Mouse (Mus musculus) G1E (cell line): ENCODE data around the gene Gm13304. TPM values are rescaled to one million over a fixed set of nuclear protein-coding genes. Genes with fewer than 3 reads are reported as not detected.
"Not testable (repeated sequence)": the region's sequence is repeated elsewhere in the genome, so short reads cannot be mapped to it uniquely, and the experiment has no call there.

Experiments used
- ATAC-seq: 2 replicates; pipeline ENCODE4 v1.8.0; 2016; ENCODE audit warnings: mild to moderate bottlenecking; ENCODE audit not compliant: insufficient number of reproducible peaks, poor library complexity, low FRiP score, severe bottlenecking; ENCODE audit errors: extremely low read depth
- DNase-seq: peaks from one replicate; pipeline ENCODE4 v3.0.0; 2012; ENCODE audit warnings: low spot score
- H3K27me3 ChIP-seq: 2 replicates; pipeline ENCODE4 v1.6.1; 2012; ENCODE audit warnings: mild to moderate bottlenecking, low read length, inconsistent platforms; ENCODE audit not compliant: insufficient read depth
- H3K36me3 ChIP-seq: replicated peaks from 2 replicates; pipeline ENCODE3; 2012; ENCODE audit warnings: mild to moderate bottlenecking, inconsistent platforms
- H3K4me1 ChIP-seq: 2 replicates; pipeline ENCODE4 v1.6.1; 2012; ENCODE audit warnings: low read depth, low read length, inconsistent platforms, mixed read lengths; ENCODE audit not compliant: insufficient read depth
- H3K4me3 ChIP-seq: 2 replicates; pipeline ENCODE4 v1.5.1; 2012; ENCODE audit warnings: low read depth, mild to moderate bottlenecking, inconsistent platforms, low read length, moderate library complexity, mixed read lengths
- H3K9me3 ChIP-seq: replicated peaks from 2 replicates; pipeline ENCODE4 v1.6.1; 2012; ENCODE audit warnings: inconsistent platforms
- polyA plus RNA-seq: library from polyadenylated mRNA; stranded (reverse); fragments of >175 nt; gene quantifications from 2 replicates; pipeline ENCODE4 v1.2.3, GENCODE M21; 2012
- total RNA-seq, 2 experiments: library from RNA; stranded (forward) in 1 of 2; stranded (reverse) in 1 of 2; fragments of 200-1000 nt in 1 of 2; fragments of >200 nt in 1 of 2; fragmentation: Nextera tagmentation in 1 of 2; gene quantifications; 2 replicates each; pipeline ENCODE4 v1.2.3; 2014 to 2017

Gene Gm13304
- not detected in 2 replicates for total RNA-seq (2014; fragmentation: Nextera tagmentation)
- 0.16 TPM in 1 of 2 replicates, not detected in the other for total RNA-seq (2017)
- polyA plus RNA-seq = not detected in 2 replicates

- DNase-seq, H3K9me3 ChIP-seq, H3K27me3 ChIP-seq, H3K4me3 ChIP-seq, H3K4me1 ChIP-seq, H3K36me3 ChIP-seq, ATAC-seq: not testable (repeated sequence)
Observed at GRCm38 (mm10) chr4:42114517-42114916, at the start of gene Gm13304. Gm13304 (plus strand) TSS chr4:42114817.

- not testable (repeated sequence) for H3K36me3 ChIP-seq, ATAC-seq, H3K9me3 ChIP-seq, H3K4me3 ChIP-seq, DNase-seq, H3K27me3 ChIP-seq, H3K4me1 ChIP-seq
Observed at GRCm38 (mm10) chr4:42090907-42091306, 23.7 kb upstream of the Gm13304 start, which contains the start of gene Gm3893. Gm3893 (plus strand) TSS chr4:42091207.

GRCm38 (mm10) chr4:42153136-42153535 is 38.5 kb downstream of the Gm13304 start, which contains the start of gene Gm13306:
Gm13306 (plus strand) TSS chr4:42153436.
- not testable (repeated sequence) for ATAC-seq

More at GRCm38 (mm10) chr4:42153136-42153535, 38.5 kb downstream of the Gm13304 start, which contains the start of gene Gm13306:
- H3K4me3 ChIP-seq, H3K4me1 ChIP-seq, DNase-seq, H3K36me3 ChIP-seq, H3K27me3 ChIP-seq, H3K9me3 ChIP-seq: not testable (repeated sequence)

Other genes starting within 250 kb of the Gm13304 start
- gene Gm21541, start 211.2 kb upstream of the Gm13304 start, total RNA-seq (2014; fragmentation: Nextera tagmentation) = not detected in 2 replicates
- gene Gm21541, start 211.2 kb upstream of the Gm13304 start, total RNA-seq (2017) = not detected in 2 replicates
- not detected in 2 replicates for gene Gm21541, start 211.2 kb upstream of the Gm13304 start, polyA plus RNA-seq
- gene Gm20878, start 173.2 kb upstream of the Gm13304 start, total RNA-seq (2014; fragmentation: Nextera tagmentation) = 0.98 TPM in 1 of 2 replicates, not detected in the other
- 0.44 TPM in 1 of 2 replicates, not detected in the other for gene Gm20878, start 173.2 kb upstream of the Gm13304 start, total RNA-seq (2017)
- 0.43 TPM in 1 of 2 replicates, not detected in the other for gene Gm20878, start 173.2 kb upstream of the Gm13304 start, polyA plus RNA-seq
- gene Fam205a4, start 148.8 kb upstream of the Gm13304 start, total RNA-seq (2014; fragmentation: Nextera tagmentation) = not detected in 2 replicates
- gene Fam205a4, start 148.8 kb upstream of the Gm13304 start, total RNA-seq (2017) = not detected in 2 replicates
- not detected in 2 replicates for gene Fam205a4, start 148.8 kb upstream of the Gm13304 start, polyA plus RNA-seq
- not detected in 2 replicates for gene Gm21093, start 80.1 kb upstream of the Gm13304 start, total RNA-seq (2014; fragmentation: Nextera tagmentation)
- gene Gm21093, start 80.1 kb upstream of the Gm13304 start, total RNA-seq (2017) = not detected in 2 replicates
- 0.04 TPM in 1 of 2 replicates, not detected in the other for gene Gm21093, start 80.1 kb upstream of the Gm13304 start, polyA plus RNA-seq
- not detected in 2 replicates for gene Gm3893, start 23.6 kb upstream of the Gm13304 start, total RNA-seq (2014; fragmentation: Nextera tagmentation)
- gene Gm3893, start 23.6 kb upstream of the Gm13304 start, total RNA-seq (2017) = not detected in 2 replicates
- gene Gm3893, start 23.6 kb upstream of the Gm13304 start, polyA plus RNA-seq = not detected in 2 replicates
- not detected in 2 replicates for gene Gm13306, start 38.6 kb downstream of the Gm13304 start, total RNA-seq (2014; fragmentation: Nextera tagmentation)
- gene Gm13306, start 38.6 kb downstream of the Gm13304 start, total RNA-seq (2017) = not detected in 2 replicates
- gene Gm13306, start 38.6 kb downstream of the Gm13304 start, polyA plus RNA-seq = not detected in 2 replicates
- not detected in 2 replicates for gene Gm13305, start 53.8 kb downstream of the Gm13304 start, total RNA-seq (2014; fragmentation: Nextera tagmentation)
- gene Gm13305, start 53.8 kb downstream of the Gm13304 start, total RNA-seq (2017) = 0.05 TPM in 1 of 2 replicates, not detected in the other
- not detected in 2 replicates for gene Gm13305, start 53.8 kb downstream of the Gm13304 start, polyA plus RNA-seq
- gene Gm10600, start 125.8 kb downstream of the Gm13304 start, total RNA-seq (2014; fragmentation: Nextera tagmentation) = not detected in 2 replicates
- not detected in 2 replicates for gene Gm10600, start 125.8 kb downstream of the Gm13304 start, total RNA-seq (2017)
- not detected in 2 replicates for gene Gm10600, start 125.8 kb downstream of the Gm13304 start, polyA plus RNA-seq
- not detected in 2 replicates for gene Ccl21b, start 140.9 kb downstream of the Gm13304 start, total RNA-seq (2014; fragmentation: Nextera tagmentation)
- gene Ccl21b, start 140.9 kb downstream of the Gm13304 start, total RNA-seq (2017) = not detected in 2 replicates
- not detected in 2 replicates for gene Ccl21b, start 140.9 kb downstream of the Gm13304 start, polyA plus RNA-seq
- gene Gm21953, start 179.4 kb downstream of the Gm13304 start, total RNA-seq (2014; fragmentation: Nextera tagmentation) = not detected in 2 replicates
- gene Gm21953, start 179.4 kb downstream of the Gm13304 start, total RNA-seq (2017) = not detected in 2 replicates
- not detected in 2 replicates for gene Gm21953, start 179.4 kb downstream of the Gm13304 start, polyA plus RNA-seq
- gene Fam205a3, start 203.5 kb downstream of the Gm13304 start, total RNA-seq (2014; fragmentation: Nextera tagmentation) = not detected in 2 replicates
- gene Fam205a3, start 203.5 kb downstream of the Gm13304 start, total RNA-seq (2017) = not detected in 2 replicates
- not detected in 2 replicates for gene Fam205a3, start 203.5 kb downstream of the Gm13304 start, polyA plus RNA-seq